Mouse (Mus musculus) regulatory T cell (primary cell): Measurements from ENCODE around the gene Gast.

Source experiments
- in situ Hi-C: fragments of 300-600 bp; cut with MboI, MseI; formaldehyde crosslinking; loops from one replicate; pipeline ENCODE4 v1.15.1; 2025; ENCODE audit warnings: high pct_unique_total_duplicates

Gast gene

GRCm38 (mm10) chr11:100333944-100334457 is at the start of gene Gast:
Gene Gast, plus strand, starts transcription at chr11:100334407.
- in situ Hi-C loops, result no loop called here

GRCm38 (mm10) chr11:100284988-100285387 is 49.2 kb upstream of the Gast start:
- in situ Hi-C loops, result loop anchor here (5.0 kb wide), 1 partner anchor 818 kb away; no protein-coding TSS in a partner anchor

- in situ Hi-C loops, result loop anchor here (5.0 kb wide), 1 partner anchor 820 kb away; no protein-coding TSS in a partner anchor
These were observed 47.2 kb upstream of the Gast start for GRCm38 (mm10) chr11:100287024-100287423.

- in situ Hi-C loops, result loop anchor here (5.0 kb wide), 1 partner anchor 822 kb away; no protein-coding TSS in a partner anchor
These were observed 45.3 kb upstream of the Gast start for GRCm38 (mm10) chr11:100288942-100289341.

GRCm38 (mm10) chr11:100290235-100290634 is 44.0 kb upstream of the Gast start:
- in situ Hi-C loops, result loop anchor here (5.0 kb wide), 1 partner anchor 88 kb away; no protein-coding TSS in a partner anchor

- in situ Hi-C loops, result loop anchor here (5.0 kb wide), 1 partner anchor 91 kb away; no protein-coding TSS in a partner anchor
These were observed 41.3 kb upstream of the Gast start for GRCm38 (mm10) chr11:100292884-100293283.

- in situ Hi-C loops, result no loop called here
These were observed 38.9 kb upstream of the Gast start for GRCm38 (mm10) chr11:100295308-100295707.

- in situ Hi-C loops, result no loop called here
These were observed 36.4 kb upstream of the Gast start for GRCm38 (mm10) chr11:100297801-100298200.

GRCm38 (mm10) chr11:100298274-100299036 is 35.8 kb upstream of the Gast start:
- in situ Hi-C loops, result no loop called here

- in situ Hi-C loops, result loop anchor here (25.0 kb wide), 1 partner anchor 1138 kb away; the partner anchor contains the start of gene Ccr7
These were observed 33.9 kb upstream of the Gast start for GRCm38 (mm10) chr11:100300293-100300692.

GRCm38 (mm10) chr11:100301292-100301691 is 32.9 kb upstream of the Gast start:
- in situ Hi-C loops, result loop anchor here (25.0 kb wide), 1 partner anchor 1139 kb away; the partner anchor contains the start of gene Ccr7

- in situ Hi-C loops, result loop anchor here (25.0 kb wide), 1 partner anchor 1146 kb away; the partner anchor contains the start of gene Ccr7
These were observed 26.3 kb upstream of the Gast start for GRCm38 (mm10) chr11:100307900-100308299.

- in situ Hi-C loops, result loop anchor here (25.0 kb wide), 1 partner anchor 1146 kb away; the partner anchor contains the start of gene Ccr7
These were observed 25.5 kb upstream of the Gast start for GRCm38 (mm10) chr11:100308672-100309071.

GRCm38 (mm10) chr11:100311656-100312055 is 22.6 kb upstream of the Gast start:
- in situ Hi-C loops, result loop anchor here (25.0 kb wide), 1 partner anchor 1149 kb away; the partner anchor contains the start of gene Ccr7

GRCm38 (mm10) chr11:100312096-100312679 is 22.0 kb upstream of the Gast start:
- in situ Hi-C loops, result loop anchor here (25.0 kb wide), 1 partner anchor 1150 kb away; the partner anchor contains the start of gene Ccr7

GRCm38 (mm10) chr11:100313424-100313823 is 20.8 kb upstream of the Gast start:
- in situ Hi-C loops, result loop anchor here (25.0 kb wide), 1 partner anchor 1151 kb away; the partner anchor contains the start of gene Ccr7

- in situ Hi-C loops, result loop anchor here (25.0 kb wide), 1 partner anchor 1153 kb away; the partner anchor contains the start of gene Ccr7
These were observed 18.8 kb upstream of the Gast start for GRCm38 (mm10) chr11:100315439-100315838.

- in situ Hi-C loops, result loop anchor here (25.0 kb wide), 1 partner anchor 1156 kb away; the partner anchor contains the start of gene Ccr7
These were observed 16.3 kb upstream of the Gast start for GRCm38 (mm10) chr11:100317826-100318380.

- in situ Hi-C loops, result loop anchor here (25.0 kb wide), 1 partner anchor 1156 kb away; the partner anchor contains the start of gene Ccr7
These were observed 15.4 kb upstream of the Gast start for GRCm38 (mm10) chr11:100318529-100319451.
